Mouse (Mus musculus) embryonic fibroblast, embryonic 13.5 days (primary cell): Measurements from ENCODE around the gene Nudt1. TPM values are rescaled to one million over a fixed set of nuclear protein-coding genes. Genes with fewer than 3 reads are reported as not detected.
"Not testable (repeated sequence)": the region's sequence is repeated elsewhere in the genome, so short reads cannot be mapped to it uniquely, and the experiment has no call there.

ENCODE experiments used
- H3K27ac ChIP-seq: 2 replicates; pipeline ENCODE4 v1.5.1; 2012; ENCODE audit warnings: low read length, control low read depth, inconsistent platforms; ENCODE audit not compliant: insufficient read depth
- H3K4me1 ChIP-seq: 2 replicates; pipeline ENCODE4 v1.6.1; 2011; ENCODE audit warnings: low read length; ENCODE audit not compliant: control insufficient read depth, insufficient read depth
- H3K4me3 ChIP-seq: 2 replicates; pipeline ENCODE4 v1.5.1; 2011; ENCODE audit warnings: mild to moderate bottlenecking, control low read depth, low read length; ENCODE audit not compliant: insufficient read depth
- CTCF ChIP-seq: IDR thresholded peaks from 2 replicates; pipeline ENCODE4 v1.5.1; 2011; ENCODE audit warnings: mild to moderate bottlenecking, control low read depth, low read length, moderate library complexity, borderline replicate concordance; ENCODE audit not compliant: insufficient read depth
- POLR2A ChIP-seq: IDR thresholded peaks from 2 replicates; pipeline ENCODE4 v1.6.1; 2011; ENCODE audit warnings: low read depth, mild to moderate bottlenecking, control low read depth, low read length, moderate library complexity
- polyA plus RNA-seq: library from polyadenylated mRNA; stranded (reverse); fragments of >200 nt; gene quantifications from 2 replicates; pipeline ENCODE4 v1.2.4, GENCODE M21; 2011; ENCODE audit warnings: low read depth; ENCODE audit not compliant: missing spikeins, insufficient read length

Nudt1 gene
- polyA plus RNA-seq, 1 experiment = 13.8 TPM

DNA sequence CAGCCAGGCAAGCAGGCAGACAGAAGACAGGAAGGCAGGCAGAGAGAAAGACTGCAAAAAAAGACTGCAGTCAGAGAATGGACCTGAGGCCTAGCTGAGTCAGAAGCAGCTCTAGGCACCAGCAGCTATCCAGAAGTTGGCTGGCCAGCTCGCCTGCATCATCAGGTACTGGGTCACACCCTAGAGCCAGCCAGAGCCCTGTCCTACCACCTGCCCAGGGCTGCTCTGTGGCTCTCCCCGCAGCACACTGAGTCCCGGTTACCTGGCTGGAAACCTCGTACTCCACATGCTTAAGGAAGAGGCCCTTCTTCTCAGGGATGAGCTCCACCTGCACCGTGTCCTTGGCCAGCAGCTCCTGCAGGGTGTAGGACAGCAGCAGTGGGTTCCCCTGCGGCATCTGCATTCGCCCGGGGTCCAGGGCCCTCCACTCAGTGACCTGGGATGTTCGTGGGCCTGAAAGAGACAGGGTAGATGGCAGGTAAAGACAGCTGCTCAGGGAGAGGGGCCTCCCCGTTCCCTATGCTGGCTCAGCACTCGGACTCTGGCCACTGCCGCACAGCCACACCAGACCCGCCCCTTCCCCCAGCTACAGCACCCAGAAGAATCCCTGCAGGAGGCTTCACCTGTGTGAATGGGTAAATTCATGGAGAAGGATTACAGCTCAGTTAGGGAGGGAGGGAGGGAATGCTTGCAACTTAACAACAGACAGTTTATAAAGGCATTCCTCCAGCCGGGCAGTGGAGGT, 38.6 kb downstream of the Nudt1 start:
- no peaks in the 10 kb centered on the region for H3K4me1 ChIP-seq
- TF ChIP-seq POLR2A = no peak
- TF ChIP-seq CTCF = no peak
- H3K4me3 ChIP-seq = no peak overlapping the region
- no peak overlapping the region for H3K27ac ChIP-seq

DNA sequence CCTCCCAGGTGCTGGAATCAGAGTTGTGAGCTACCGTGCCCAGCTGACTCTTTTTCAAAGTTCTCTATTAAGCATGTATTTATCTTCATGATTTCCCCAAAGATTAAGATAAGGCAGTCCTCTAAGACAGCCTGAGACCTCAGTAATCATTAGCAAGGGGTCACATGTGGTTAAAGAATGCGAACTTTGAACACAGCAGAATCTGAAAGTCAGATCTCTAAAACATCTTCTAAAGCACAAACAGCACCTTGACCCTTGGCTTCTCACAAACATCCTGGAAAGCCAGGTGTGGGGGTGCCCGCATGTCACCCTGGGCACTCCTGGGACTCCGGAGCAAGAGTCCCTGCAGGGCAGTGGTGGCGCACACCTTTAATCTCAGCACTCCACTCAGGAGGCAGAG, 43.0 kb downstream of the Nudt1 start:
- Histone ChIP-seq H3K27ac (no peak overlapping the region), H3K4me1 (no peaks in the 10 kb centered on the region), H3K4me3 (no peak overlapping the region)
- TF ChIP-seq POLR2A (no peak), CTCF (no peak)

DNA sequence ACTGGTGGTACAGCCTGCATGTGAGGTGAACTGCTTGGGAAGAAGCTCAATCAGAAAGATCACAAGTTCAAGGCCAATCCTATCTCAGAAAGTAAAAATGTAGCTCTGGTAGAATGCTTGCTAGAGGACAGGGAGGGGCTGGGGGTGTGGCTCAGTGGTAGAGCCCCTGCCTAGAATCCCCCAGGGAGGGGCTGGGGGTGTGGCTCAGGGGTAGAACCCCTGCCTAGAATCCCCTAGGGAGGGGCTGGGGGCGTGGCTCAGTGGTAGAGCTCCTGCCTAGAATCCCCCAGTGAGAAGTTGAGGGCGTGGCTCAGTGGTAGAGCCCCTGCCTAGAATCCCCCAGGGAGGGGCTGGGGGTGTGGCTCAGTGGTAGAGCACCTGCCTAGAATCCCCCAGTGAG, 46.7 kb downstream of the Nudt1 start:
- not testable (repeated sequence) for H3K4me1 ChIP-seq, H3K27ac ChIP-seq, H3K4me3 ChIP-seq

DNA sequence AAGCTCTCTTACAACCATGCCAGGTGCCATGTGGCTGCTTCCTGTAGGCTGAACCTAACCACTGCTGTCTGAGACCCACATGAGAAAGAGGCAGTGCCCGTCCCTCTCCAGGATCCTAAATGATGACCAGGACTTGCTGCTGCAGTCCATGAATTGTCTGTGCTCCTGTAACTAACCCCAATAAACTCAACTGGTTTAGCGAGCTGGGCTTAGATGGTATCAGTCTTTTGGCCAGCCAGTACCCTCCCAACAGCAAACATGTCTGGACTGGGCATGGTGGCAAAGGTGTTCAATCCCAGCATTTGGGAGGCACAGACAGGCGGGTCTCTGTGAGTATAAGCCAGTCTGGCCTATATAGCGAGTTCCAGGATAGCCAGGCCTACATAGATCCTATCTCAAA, 47.5 kb downstream of the Nudt1 start:
- no peak overlapping the region for H3K27ac ChIP-seq
- TF ChIP-seq CTCF (no peak), POLR2A (no peak)
- H3K4me3 ChIP-seq = no peak overlapping the region
- 0 out of 2 replicates have a peak, but pooled peaks cover 2% of the 10 kb centered on the region for H3K4me1 ChIP-seq

DNA sequence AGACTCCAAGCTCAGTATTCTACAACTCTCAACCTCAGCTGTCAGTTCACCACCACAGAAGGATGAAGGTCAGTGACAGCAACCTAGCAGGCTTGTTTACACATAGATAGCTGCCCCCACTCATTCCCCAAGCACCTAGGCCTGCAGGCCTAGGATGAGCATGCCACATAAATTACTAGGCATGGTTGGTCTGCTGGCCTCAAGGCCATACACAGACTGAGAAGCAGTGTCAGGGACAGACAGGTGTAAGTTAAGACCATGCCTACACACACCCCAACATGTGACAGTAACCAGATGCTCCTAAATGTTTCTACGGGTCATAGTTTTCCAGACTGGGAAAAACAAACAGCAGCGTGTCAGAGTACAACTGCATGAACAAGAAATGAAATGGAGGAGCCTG, 48.0 kb downstream of the Nudt1 start:
- Histone ChIP-seq H3K27ac (no peak overlapping the region), H3K4me1 (0 out of 2 replicates have a peak, but pooled peaks cover 2% of the 10 kb centered on the region), H3K4me3 (no peak overlapping the region)
- no peak for TF ChIP-seq POLR2A
- TF ChIP-seq CTCF = no peak

DNA sequence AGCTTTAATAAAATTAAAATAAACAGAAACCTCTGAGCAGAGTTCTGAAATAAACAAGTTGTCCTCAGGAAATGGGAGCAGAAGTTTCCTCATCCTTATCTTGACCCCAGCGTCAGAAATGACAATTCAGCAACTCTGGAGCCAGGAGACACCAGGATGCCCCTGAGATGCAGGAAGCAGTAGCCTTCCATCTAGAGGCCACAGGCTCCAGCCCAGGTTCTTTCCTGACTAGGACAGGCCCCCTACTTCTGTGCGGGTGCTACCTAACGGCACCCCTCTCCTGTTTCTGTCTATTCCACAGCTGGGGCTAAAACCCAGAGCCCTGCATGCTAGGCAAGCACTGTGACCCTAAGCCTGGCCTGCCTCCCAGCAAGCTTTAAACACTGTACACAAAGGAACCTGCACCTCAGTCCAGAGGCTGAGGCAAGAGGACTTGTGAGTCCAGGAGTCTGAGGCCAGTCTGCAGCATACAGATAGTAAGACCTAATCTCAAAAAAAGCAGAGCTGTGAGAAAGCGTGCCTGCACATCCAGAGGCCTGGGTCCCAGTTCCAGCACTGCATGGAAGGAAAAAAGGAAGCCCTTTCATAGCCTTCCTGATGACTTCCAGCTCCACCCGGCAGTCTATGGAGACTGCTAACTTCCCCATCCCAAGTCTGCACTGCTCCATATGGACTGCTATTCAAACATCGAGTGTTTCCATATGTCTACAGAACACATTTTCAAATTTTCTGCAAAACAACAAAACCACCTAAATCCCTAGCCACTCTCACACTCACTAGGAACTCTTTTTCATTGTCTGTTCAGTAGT, 49.2 kb downstream of the Nudt1 start:
- H3K27ac ChIP-seq = no peak overlapping the region
- H3K4me1 ChIP-seq = 0 out of 2 replicates have a peak, but pooled peaks cover 2% of the 10 kb centered on the region
- H3K4me3 ChIP-seq = no peak overlapping the region
- no peak for TF ChIP-seq CTCF
- TF ChIP-seq POLR2A = no peak

DNA sequence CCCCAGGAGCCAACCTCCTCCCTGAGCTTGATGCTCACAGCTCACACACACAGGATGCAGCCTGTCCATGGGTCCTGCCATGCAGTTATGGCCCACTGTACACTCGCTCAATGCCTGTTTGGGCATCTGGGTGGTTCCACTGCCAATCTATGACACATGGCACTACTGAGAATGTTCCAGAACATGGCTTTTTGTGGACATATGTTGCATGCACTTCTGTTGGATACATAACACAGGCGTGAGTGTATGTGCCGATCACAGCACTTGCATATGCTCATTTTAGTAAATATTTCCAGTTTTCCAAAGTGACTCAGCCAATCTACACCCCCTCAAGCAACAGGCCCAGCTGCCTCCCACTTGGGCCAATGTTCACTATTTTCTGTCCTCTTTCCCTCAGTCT, 50.2 kb downstream of the Nudt1 start:
- 0 out of 2 replicates have a peak, but pooled peaks cover 2% of the 10 kb centered on the region for H3K4me1 ChIP-seq
- H3K4me3 ChIP-seq = no peak overlapping the region
- TF ChIP-seq POLR2A (no peak), CTCF (no peak)
- no peak overlapping the region for H3K27ac ChIP-seq

DNA sequence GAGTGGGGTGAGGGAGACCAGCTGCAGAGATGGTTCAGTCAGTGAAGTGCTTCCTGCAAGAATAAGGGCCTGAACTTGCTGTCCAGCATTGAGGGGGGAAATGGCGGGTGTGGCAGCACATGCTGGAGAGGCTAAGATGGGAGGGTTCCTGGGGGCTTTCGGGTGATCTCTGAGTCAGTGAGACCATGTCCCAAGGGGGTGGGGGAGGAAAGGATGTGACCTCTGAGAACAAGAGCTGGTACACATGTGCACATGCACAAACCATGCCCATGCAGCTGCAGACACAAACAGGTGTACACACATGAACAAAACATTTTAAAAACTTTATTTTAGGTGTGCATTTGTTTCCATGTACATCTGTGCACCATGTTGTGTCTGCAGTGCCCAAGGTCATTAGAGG, 52.3 kb downstream of the Nudt1 start:
- TF ChIP-seq POLR2A = no peak
- no peak for TF ChIP-seq CTCF
- Histone ChIP-seq H3K27ac (no peak overlapping the region), H3K4me1 (0 out of 2 replicates have a peak, but pooled peaks cover 2% of the 10 kb centered on the region), H3K4me3 (no peak overlapping the region)

DNA sequence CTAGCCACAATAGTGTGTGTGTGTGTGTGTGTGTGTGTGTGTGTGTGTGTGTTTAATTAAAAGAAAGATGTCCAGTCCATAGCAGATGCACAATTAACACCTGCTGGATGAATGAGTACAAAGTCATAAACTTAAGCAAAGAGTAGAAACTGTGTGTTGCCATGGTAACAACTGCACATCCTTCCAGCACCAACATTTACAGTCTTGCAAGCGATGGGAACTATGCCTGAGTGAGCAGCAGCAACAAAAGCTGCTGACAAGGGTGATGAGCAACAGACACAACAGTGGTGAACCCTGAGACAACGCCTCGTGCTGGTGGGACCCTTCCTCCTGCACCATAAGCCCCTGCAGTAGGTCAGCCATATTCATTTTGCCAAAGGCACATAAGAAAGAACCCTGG, 52.8 kb downstream of the Nudt1 start:
- no peak overlapping the region for H3K4me3 ChIP-seq
- no peak for TF ChIP-seq POLR2A
- no peak for TF ChIP-seq CTCF

DNA sequence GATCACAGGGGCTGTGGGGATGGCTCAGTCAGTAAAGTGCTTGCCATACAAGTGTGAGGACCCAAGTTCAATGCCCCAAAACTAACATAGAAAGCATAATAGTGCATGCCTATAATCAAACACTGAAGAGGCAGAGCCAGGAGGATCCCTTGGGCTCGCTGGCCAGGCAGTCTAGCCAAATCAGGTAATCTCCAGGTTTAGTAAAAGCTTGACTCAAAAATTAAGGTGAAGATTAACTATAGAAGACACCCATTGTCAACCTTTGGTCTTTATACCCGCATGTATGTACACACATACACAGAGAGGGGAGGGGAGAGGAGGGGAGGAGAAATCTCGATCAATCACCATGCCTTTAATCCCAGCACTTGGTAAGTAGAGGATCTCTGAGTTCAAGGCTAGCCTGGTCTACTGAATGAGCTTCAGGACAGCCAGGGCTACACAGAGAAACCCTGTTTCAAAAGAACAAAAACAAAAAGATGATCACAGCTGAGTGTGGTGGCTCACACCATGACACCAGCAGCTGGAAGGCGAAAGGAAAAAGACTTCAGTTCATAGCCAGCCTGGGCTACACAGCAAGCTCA, 53.9 kb downstream of the Nudt1 start:
- TF ChIP-seq CTCF (no peak), POLR2A (no peak)
- no peak overlapping the region for H3K27ac ChIP-seq
- no peak overlapping the region for H3K4me3 ChIP-seq
- peaks cover 8% of the 10 kb centered on the region; the same call in 1 of the 2 replicates for H3K4me1 ChIP-seq

More for the DNA sequence above, 52.8 kb downstream of the Nudt1 start:
- Histone ChIP-seq H3K4me1 (peaks cover 3% of the 10 kb centered on the region; the same call in 1 of the 2 replicates), H3K27ac (no peak overlapping the region)
